Mouse (Mus musculus) bone marrow, adult 2 months (tissue): ENCODE measurements around the gene Trim75.

Experiments
- CTCF ChIP-seq: fragments of 200-500 bp; IDR thresholded peaks from 2 replicates; pipeline ENCODE4 v1.5.1; 2011; ENCODE audit warnings: low read length, control low read depth; ENCODE audit not compliant: control insufficient read depth, insufficient read depth
- POLR2A ChIP-seq: fragments of 200-500 bp; IDR thresholded peaks from 2 replicates; pipeline ENCODE4 v1.6.1; 2011; ENCODE audit warnings: low read depth, mild to moderate bottlenecking, control low read depth, low read length, borderline replicate concordance; ENCODE audit not compliant: control insufficient read depth

GRCm38 (mm10) chr8:64941495-64941894 lies 46.1 kb downstream of the Trim75 start:
- no peak for TF ChIP-seq POLR2A
- peak; percentile 72 for TF ChIP-seq CTCF
